Mouse (Mus musculus) embryonic facial prominence, embryonic 10.5 days (tissue): ENCODE data around the gene Nup210l. TPM values are rescaled to one million over a fixed set of nuclear protein-coding genes. Genes with fewer than 3 reads are reported as not detected.

Experiments
- DNase-seq: peaks from one replicate; pipeline ENCODE4 v3.0.0-alpha.2; 2017; ENCODE audit warnings: low spot score
- H3K27ac ChIP-seq: fragments of 300-500 bp; sonication (generic); replicated peaks from 2 replicates; pipeline ENCODE4 v1.5.1; 2016; ENCODE audit warnings: mild to moderate bottlenecking
- H3K27me3 ChIP-seq: fragments of 300-500 bp; sonication (generic); replicated peaks from 2 replicates; pipeline ENCODE4 v1.6.1; 2016; ENCODE audit warnings: low read depth, mild to moderate bottlenecking; ENCODE audit not compliant: poor library complexity, severe bottlenecking
- H3K36me3 ChIP-seq: fragments of 300-500 bp; sonication (generic); replicated peaks from 2 replicates; pipeline ENCODE4 v1.6.1; 2016; ENCODE audit warnings: mild to moderate bottlenecking, moderate library complexity
- H3K4me1 ChIP-seq: fragments of 300-500 bp; sonication (generic); 2 replicates; pipeline ENCODE4 v1.6.1; 2016
- H3K4me3 ChIP-seq: fragments of 300-500 bp; sonication (generic); 2 replicates; pipeline ENCODE4 v1.5.1; 2016; ENCODE audit warnings: mild to moderate bottlenecking, moderate library complexity
- H3K9me3 ChIP-seq: fragments of 300-500 bp; sonication (generic); 2 replicates; pipeline ENCODE4 v1.6.1; 2016; ENCODE audit warnings: mild to moderate bottlenecking
- WGBS: fragments of 180-500 bp; shearing (Covaris S2); methylation state at CpG from one replicate; pipeline ENCODE4 v1.1.7; 2016; 5-methylcytosine and 5-hydroxymethylcytosine counted together
- polyA plus RNA-seq: library from polyadenylated mRNA; unstranded; fragments of >200 nt; fragmentation: Nextera tagmentation; extraction: Ambion mirVana; gene quantifications from 2 replicates; pipeline ENCODE4 v1.2.1, GENCODE M21; 2016

The Nup210l gene
- polyA plus RNA-seq, 1 experiment from 2014 or later, result 0.59 TPM

GRCm38 (mm10) chr3:90220088-90220487 is 116.2 kb downstream of the Nup210l start:
- no peaks in the 10 kb centered on the region for H3K27me3 ChIP-seq
- peak; percentile 62 for DNase-seq
- H3K9me3 ChIP-seq, result 0 out of 2 replicates have a peak, but pooled peaks cover 2% of the 10 kb centered on the region
- peak overlapping the region; percentile 71 for H3K4me3 ChIP-seq
- peaks cover 29% of the 10 kb centered on the region for H3K4me1 ChIP-seq
- H3K27ac ChIP-seq, result peak overlapping the region; percentile 87
- peaks cover 20% of the 10 kb centered on the region for H3K36me3 ChIP-seq
- WGBS, result 16% methylated on average over 6 of the region's 6 CpGs

GRCm38 (mm10) chr3:90220531-90220951 is 116.6 kb downstream of the Nup210l start:
- Histone ChIP-seq H3K36me3 (peaks cover 25% of the 10 kb centered on the region), H3K9me3 (0 out of 2 replicates have a peak, but pooled peaks cover 2% of the 10 kb centered on the region), H3K27ac (peak overlapping the region; percentile 87), H3K4me1 (peaks cover 29% of the 10 kb centered on the region), H3K4me3 (peak overlapping the region; percentile 71), H3K27me3 (no peaks in the 10 kb centered on the region)
- WGBS, result under 1% methylated on average over 20 of the region's 20 CpGs
- DNase-seq, result peak; percentile 85

GRCm38 (mm10) chr3:90221123-90221522 is 117.2 kb downstream of the Nup210l start:
- DNase-seq, result no peak
- Histone ChIP-seq H3K4me3 (peak overlapping the region; percentile 71), H3K27me3 (no peaks in the 10 kb centered on the region), H3K9me3 (0 out of 2 replicates have a peak, but pooled peaks cover 2% of the 10 kb centered on the region), H3K36me3 (peaks cover 30% of the 10 kb centered on the region), H3K27ac (peak overlapping the region; percentile 87), H3K4me1 (peaks cover 29% of the 10 kb centered on the region)
- 21% methylated on average over 5 of the region's 5 CpGs for WGBS

- no peak for DNase-seq
- Histone ChIP-seq H3K36me3 (peaks cover 33% of the 10 kb centered on the region), H3K4me3 (no peak overlapping the region), H3K4me1 (peaks cover 29% of the 10 kb centered on the region), H3K27me3 (no peaks in the 10 kb centered on the region), H3K9me3 (0 out of 2 replicates have a peak, but pooled peaks cover 2% of the 10 kb centered on the region), H3K27ac (no peak overlapping the region)
- 88% methylated on average over 4 of the region's 4 CpGs for WGBS
These were observed 118.5 kb downstream of the Nup210l start for GRCm38 (mm10) chr3:90222455-90222854.

GRCm38 (mm10) chr3:90222941-90223340 is 119.0 kb downstream of the Nup210l start:
- Histone ChIP-seq H3K27ac (no peak overlapping the region), H3K27me3 (no peaks in the 10 kb centered on the region), H3K4me3 (no peak overlapping the region), H3K9me3 (0 out of 2 replicates have a peak, but pooled peaks cover 2% of the 10 kb centered on the region), H3K4me1 (peaks cover 29% of the 10 kb centered on the region), H3K36me3 (peaks cover 33% of the 10 kb centered on the region)
- no peak for DNase-seq
- WGBS, result 82% methylated on average over 3 of the region's 3 CpGs

GRCm38 (mm10) chr3:90224331-90224730 is 120.4 kb downstream of the Nup210l start:
- Histone ChIP-seq H3K4me1 (peaks cover 29% of the 10 kb centered on the region), H3K36me3 (peaks cover 33% of the 10 kb centered on the region), H3K9me3 (0 out of 2 replicates have a peak, but pooled peaks cover 2% of the 10 kb centered on the region), H3K27me3 (no peaks in the 10 kb centered on the region), H3K4me3 (no peak overlapping the region), H3K27ac (no peak overlapping the region)
- no peak for DNase-seq
- 76% methylated on average over 10 of the region's 10 CpGs for WGBS

GRCm38 (mm10) chr3:90231075-90231474 is 127.1 kb downstream of the Nup210l start:
- WGBS, result 17% methylated on average over 8 of the region's 8 CpGs
- Histone ChIP-seq H3K4me3 (peak overlapping the region; percentile 88), H3K4me1 (peaks cover 16% of the 10 kb centered on the region), H3K36me3 (peaks cover 34% of the 10 kb centered on the region), H3K27ac (peak overlapping the region; percentile 89), H3K27me3 (no peaks in the 10 kb centered on the region), H3K9me3 (no peaks in the 10 kb centered on the region)
- no peak for DNase-seq

GRCm38 (mm10) chr3:90231507-90232333 is 127.8 kb downstream of the Nup210l start, which contains the start of gene Jtb:
Gene Jtb (plus strand): TSS chr3:90231597.
- WGBS, result under 1% methylated on average over 61 of the region's 61 CpGs
- peak within 1 kb of the TSS; percentile 89 for H3K27ac ChIP-seq
- peaks cover 38% of the 10 kb centered on the region for H3K36me3 ChIP-seq
- peak; percentile 93 for DNase-seq
- H3K4me3 ChIP-seq, result peak within 1 kb of the TSS; percentile 88
- H3K9me3 ChIP-seq, result no peaks in the 10 kb centered on the region
- H3K27me3 ChIP-seq, result no peaks in the 10 kb centered on the region
- H3K4me1 ChIP-seq, result peaks cover 16% of the 10 kb centered on the region

GRCm38 (mm10) chr3:90241251-90241650 is 137.3 kb downstream of the Nup210l start:
- Histone ChIP-seq H3K27me3 (peaks cover 7% of the 10 kb centered on the region; the same call in 1 of the 2 replicates), H3K4me3 (no peak overlapping the region), H3K4me1 (peaks cover 18% of the 10 kb centered on the region), H3K27ac (no peak overlapping the region), H3K36me3 (peaks cover 9% of the 10 kb centered on the region), H3K9me3 (no peaks in the 10 kb centered on the region)
- no peak for DNase-seq
- WGBS, result 90% methylated on average over 2 of the region's 2 CpGs

GRCm38 (mm10) chr3:90241669-90242358 is 137.9 kb downstream of the Nup210l start:
- no peaks in the 10 kb centered on the region for H3K9me3 ChIP-seq
- peak overlapping the region; percentile 13; the same call in 1 of the 2 replicates for H3K4me3 ChIP-seq
- WGBS, result 84% methylated on average over 10 of the region's 10 CpGs
- H3K27me3 ChIP-seq, result peaks cover 7% of the 10 kb centered on the region; the same call in 1 of the 2 replicates
- H3K36me3 ChIP-seq, result peaks cover 4% of the 10 kb centered on the region
- no peak for DNase-seq
- 0 out of 2 replicates have a peak overlapping the region, but pooled peaks have one; percentile 4 for H3K27ac ChIP-seq
- peaks cover 18% of the 10 kb centered on the region for H3K4me1 ChIP-seq

- DNase-seq, result peak; percentile 75
- peak within 1 kb of the TSS; percentile 57 for H3K4me3 ChIP-seq
- WGBS, result 2% methylated on average over 19 of the region's 19 CpGs
- H3K27me3 ChIP-seq, result peaks cover 7% of the 10 kb centered on the region; the same call in 1 of the 2 replicates
- no peaks in the 10 kb centered on the region for H3K36me3 ChIP-seq
- H3K9me3 ChIP-seq, result no peaks in the 10 kb centered on the region
- H3K4me1 ChIP-seq, result peaks cover 26% of the 10 kb centered on the region
- H3K27ac ChIP-seq, result peak within 1 kb of the TSS; percentile 82
These were observed 139.2 kb downstream of the Nup210l start, which contains the start of gene Creb3l4 for GRCm38 (mm10) chr3:90242984-90243775. Gene Creb3l4 (minus strand): TSS chr3:90243512.
